Mouse (Mus musculus): ENCODE measurements at regions not wholly inside any gene's neighbourhood (a gene's known extent, or its start where the extent isn't known, plus 50 kb on each side); places are given as distances from the start of the nearest gene placed in this dataset.

GRCm38 (mm10) chr4:142303374-142304020 is 64.3 kb upstream of the Kazn start:
- H3K27ac ChIP-seq (ENCODE audit: control insufficient read depth, insufficient read depth, low read depth, low read length, poor library complexity): no peak overlapping the region
- TF ChIP-seq CTCF (IDR thresholded peaks at IDR 0.05; ENCODE audit: control insufficient read depth, insufficient read depth, low read length): no peak
- TF ChIP-seq POLR2A (IDR thresholded peaks at IDR 0.05; ENCODE audit: borderline replicate concordance, control insufficient read depth, low read depth, low read length): no peak
- no peak overlapping the region for H3K4me3 ChIP-seq (replicated peaks; ENCODE audit: control insufficient read depth, low read depth, low read length)
- no peaks in the 10 kb centered on the region for H3K4me1 ChIP-seq (ENCODE audit: control insufficient read depth, insufficient read depth, low read length)
- WGBS: 71% methylated on average over 10 of the region's 10 CpGs

- TF ChIP-seq POLR2A (IDR thresholded peaks at IDR 0.05; ENCODE audit: borderline replicate concordance, control insufficient read depth, low read depth, low read length): no peak
- no peak for TF ChIP-seq CTCF (IDR thresholded peaks at IDR 0.05; ENCODE audit: control insufficient read depth, insufficient read depth, low read length)
- Histone ChIP-seq H3K27ac (ENCODE audit: control insufficient read depth, insufficient read depth, low read depth, low read length, poor library complexity) (no peak overlapping the region), H3K4me1 (ENCODE audit: control insufficient read depth, insufficient read depth, low read length) (no peaks in the 10 kb centered on the region), H3K4me3 (replicated peaks; ENCODE audit: control insufficient read depth, low read depth, low read length) (no peak overlapping the region)
- WGBS: 43% methylated on average over 2 of the region's 2 CpGs
These were observed 63.5 kb upstream of the Kazn start for GRCm38 (mm10) chr4:142302724-142303120.

GRCm38 (mm10) chr4:142302041-142302723 is 63.0 kb upstream of the Kazn start:
- no peak overlapping the region for H3K27ac ChIP-seq (ENCODE audit: control insufficient read depth, insufficient read depth, low read depth, low read length, poor library complexity)
- TF ChIP-seq CTCF (IDR thresholded peaks at IDR 0.05; ENCODE audit: control insufficient read depth, insufficient read depth, low read length) (no peak), POLR2A (IDR thresholded peaks at IDR 0.05; ENCODE audit: borderline replicate concordance, control insufficient read depth, low read depth, low read length) (no peak)
- WGBS: 46% methylated on average over 8 of the region's 8 CpGs
- H3K4me1 ChIP-seq (ENCODE audit: control insufficient read depth, insufficient read depth, low read length): no peaks in the 10 kb centered on the region
- H3K4me3 ChIP-seq (replicated peaks; ENCODE audit: control insufficient read depth, low read depth, low read length): no peak overlapping the region

- Histone ChIP-seq H3K27ac (ENCODE audit: control insufficient read depth, insufficient read depth, low read depth, low read length, poor library complexity) (no peak overlapping the region), H3K4me1 (ENCODE audit: control insufficient read depth, insufficient read depth, low read length) (no peaks in the 10 kb centered on the region), H3K4me3 (replicated peaks; ENCODE audit: control insufficient read depth, low read depth, low read length) (no peak overlapping the region)
- TF ChIP-seq CTCF (IDR thresholded peaks at IDR 0.05; ENCODE audit: control insufficient read depth, insufficient read depth, low read length): no peak
- TF ChIP-seq POLR2A (IDR thresholded peaks at IDR 0.05; ENCODE audit: borderline replicate concordance, control insufficient read depth, low read depth, low read length): no peak
- 82% methylated on average over 10 of the region's 10 CpGs for WGBS
These were observed 59.7 kb upstream of the Kazn start for GRCm38 (mm10) chr4:142298770-142299337.

GRCm38 (mm10) chr4:142292760-142293159 is 53.6 kb upstream of the Kazn start:
- no peak for TF ChIP-seq CTCF (IDR thresholded peaks at IDR 0.05; ENCODE audit: control insufficient read depth, insufficient read depth, low read length)
- no peak for TF ChIP-seq POLR2A (IDR thresholded peaks at IDR 0.05; ENCODE audit: borderline replicate concordance, control insufficient read depth, low read depth, low read length)
- WGBS: 83% methylated on average over 7 of the region's 7 CpGs
- no peak overlapping the region for H3K4me3 ChIP-seq (replicated peaks; ENCODE audit: control insufficient read depth, low read depth, low read length)
- H3K4me1 ChIP-seq (ENCODE audit: control insufficient read depth, insufficient read depth, low read length): no peaks in the 10 kb centered on the region
- H3K27ac ChIP-seq (ENCODE audit: control insufficient read depth, insufficient read depth, low read depth, low read length, poor library complexity): no peak overlapping the region

GRCm38 (mm10) chr4:142292334-142292733 is 53.1 kb upstream of the Kazn start:
- H3K4me1 ChIP-seq (ENCODE audit: control insufficient read depth, insufficient read depth, low read length): no peaks in the 10 kb centered on the region
- H3K4me3 ChIP-seq (replicated peaks; ENCODE audit: control insufficient read depth, low read depth, low read length): no peak overlapping the region
- WGBS: 80% methylated on average over 9 of the region's 9 CpGs
- H3K27ac ChIP-seq (ENCODE audit: control insufficient read depth, insufficient read depth, low read depth, low read length, poor library complexity): no peak overlapping the region; the same call in 1 of the 2 replicates
- TF ChIP-seq CTCF (IDR thresholded peaks at IDR 0.05; ENCODE audit: control insufficient read depth, insufficient read depth, low read length): no peak
- no peak for TF ChIP-seq POLR2A (IDR thresholded peaks at IDR 0.05; ENCODE audit: borderline replicate concordance, control insufficient read depth, low read depth, low read length)

- TF ChIP-seq POLR2A (IDR thresholded peaks at IDR 0.05; ENCODE audit: borderline replicate concordance, control insufficient read depth, low read depth, low read length) (no peak), CTCF (IDR thresholded peaks at IDR 0.05; ENCODE audit: control insufficient read depth, insufficient read depth, low read length) (no peak)
- H3K27ac ChIP-seq (ENCODE audit: control insufficient read depth, insufficient read depth, low read depth, low read length, poor library complexity): no peak overlapping the region
- no peak overlapping the region for H3K4me3 ChIP-seq (replicated peaks; ENCODE audit: control insufficient read depth, low read depth, low read length)
- WGBS: 77% methylated on average over 3 of the region's 3 CpGs
- no peaks in the 10 kb centered on the region for H3K4me1 ChIP-seq (ENCODE audit: control insufficient read depth, insufficient read depth, low read length)
These were observed 52.2 kb upstream of the Kazn start for GRCm38 (mm10) chr4:142291366-142291765.
